Mouse (Mus musculus) adrenal gland, adult 18-20 months (tissue): Measurements from ENCODE around the gene Gmds. TPM values are rescaled to one million over a fixed set of nuclear protein-coding genes. Genes with fewer than 3 reads are reported as not detected.

Source experiments
- DNase-seq, 2 experiments: peaks; one replicate each; pipeline ENCODE4 v3.0.0; 2021 to 2022; ENCODE audit warnings: low spot score in 2 of 2
- total RNA-seq, 2 experiments: library from RNA; stranded (reverse); gene quantifications; 1 replicate in 1 of 2; 2 replicates in 1 of 2; pipeline ENCODE4 v1.2.3; 2021

Gmds gene
- total RNA-seq, 2 experiments from 2014 or later: 6.8 to 7.0 TPM

- no peak for DNase-seq
These were observed 379.9 kb downstream of the Gmds start for GRCm38 (mm10) chr13:31958346-31959335.

- DNase-seq: peak; percentile 67 to 72
These were observed 382.0 kb downstream of the Gmds start for GRCm38 (mm10) chr13:31956584-31956983.

DNA sequence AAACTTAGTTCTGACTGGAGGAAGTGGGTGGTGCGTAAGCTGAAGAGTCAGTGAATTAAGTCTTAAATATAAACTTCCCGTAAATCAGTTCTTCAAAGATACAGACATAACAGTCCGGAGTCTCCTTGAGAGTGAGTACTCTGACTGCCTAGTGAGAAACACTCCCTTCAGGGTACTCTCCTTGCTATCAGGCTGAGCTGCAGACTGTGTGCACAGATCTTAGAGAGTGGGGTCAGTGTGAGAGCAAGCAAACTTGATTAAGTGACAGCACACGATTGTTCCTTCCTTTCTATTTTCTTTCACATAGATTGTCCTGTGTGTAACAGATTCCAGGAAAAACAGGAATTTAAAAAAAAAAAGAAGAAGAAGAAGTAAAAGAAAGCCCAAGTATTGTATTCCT, 382.4 kb downstream of the Gmds start:
- no peak for DNase-seq

DNA sequence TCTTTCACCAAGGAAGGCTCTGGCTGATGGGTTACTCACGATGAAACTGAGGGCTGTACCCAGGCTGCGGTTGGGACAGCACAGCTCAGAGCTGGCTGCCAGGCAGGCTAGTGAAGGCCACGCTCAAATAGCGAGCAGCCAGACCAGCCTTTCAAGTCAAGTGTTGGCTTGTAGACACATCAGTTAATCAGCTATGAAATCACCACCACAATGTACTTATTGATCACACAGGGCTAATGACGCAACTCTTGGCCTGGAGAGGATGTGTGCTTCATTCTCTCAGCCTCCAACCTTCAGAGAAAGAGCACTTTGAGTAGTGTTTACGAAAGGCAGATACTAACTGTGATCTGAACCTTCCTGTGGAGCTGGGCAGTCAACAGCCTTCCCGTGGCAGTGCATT, 383.4 kb downstream of the Gmds start:
- DNase-seq: peak in 1 of 2 experiments; percentile 18

- no peak for DNase-seq
These were observed 393.8 kb downstream of the Gmds start for GRCm38 (mm10) chr13:31944676-31945210.

GRCm38 (mm10) chr13:31943482-31944275, 394.9 kb downstream of the Gmds start:
- DNase-seq: no peak

DNA sequence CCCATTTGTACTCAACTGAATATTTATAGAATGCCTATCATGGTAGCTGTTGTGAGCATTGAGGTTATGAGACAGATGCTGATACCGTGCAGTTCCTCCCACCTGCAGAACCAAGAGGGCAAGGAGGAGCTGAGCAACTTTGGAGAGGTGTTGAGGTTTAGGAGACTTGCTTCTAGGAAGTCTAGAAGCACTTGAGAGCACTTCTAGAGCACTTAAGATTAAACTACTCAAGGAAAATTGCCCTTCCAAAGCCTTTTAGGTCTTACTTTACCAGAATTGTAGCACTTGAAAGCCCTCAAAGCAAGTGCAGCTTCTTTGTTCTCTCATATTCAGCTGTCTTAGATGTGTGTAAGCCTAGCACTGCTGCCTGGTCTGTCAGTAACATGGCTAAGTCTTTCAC, 409.2 kb downstream of the Gmds start:
- DNase-seq: no peak

- DNase-seq: no peak
These were observed 411.9 kb downstream of the Gmds start for GRCm38 (mm10) chr13:31926599-31926998.

- DNase-seq: no peak
These were observed 414.0 kb downstream of the Gmds start for GRCm38 (mm10) chr13:31924506-31924905.

GRCm38 (mm10) chr13:31919716-31920115, 418.8 kb downstream of the Gmds start:
- no peak for DNase-seq

GRCm38 (mm10) chr13:31917387-31917786, 421.2 kb downstream of the Gmds start:
- DNase-seq: no peak

GRCm38 (mm10) chr13:31915748-31916147, 422.8 kb downstream of the Gmds start:
- no peak for DNase-seq

DNA sequence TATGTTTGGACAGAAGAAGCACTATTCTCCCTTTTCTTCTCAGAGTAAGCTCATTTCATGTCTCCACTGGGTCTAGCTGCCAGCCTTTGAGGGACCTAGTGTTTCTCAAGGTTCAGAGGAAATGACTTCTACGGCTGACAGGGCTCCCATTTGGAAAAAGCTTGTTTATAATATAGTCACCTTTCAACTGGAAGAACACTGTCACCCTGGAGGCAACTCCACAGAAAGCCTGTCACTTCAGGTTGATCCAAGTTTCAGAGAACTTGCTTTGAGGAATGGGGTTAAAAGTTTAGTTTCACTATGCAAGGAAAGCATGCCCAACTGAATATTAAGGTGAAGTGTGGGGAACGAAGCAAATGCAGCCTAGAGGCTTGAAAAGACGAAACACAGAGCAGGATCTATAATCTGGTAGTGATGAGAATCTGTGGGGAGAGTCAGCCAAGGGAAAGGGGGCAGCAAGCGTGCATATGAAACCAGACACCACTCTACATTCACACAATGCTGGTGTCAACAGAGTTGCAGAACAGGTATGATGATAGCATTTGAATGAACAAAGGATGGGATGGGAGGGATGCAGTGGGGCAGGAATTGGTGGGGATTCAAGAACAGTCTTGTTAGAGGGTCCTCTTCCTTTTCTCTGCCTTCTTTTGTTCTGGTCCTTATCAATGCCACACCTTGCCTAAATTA, 423.5 kb downstream of the Gmds start:
- no peak for DNase-seq

DNA sequence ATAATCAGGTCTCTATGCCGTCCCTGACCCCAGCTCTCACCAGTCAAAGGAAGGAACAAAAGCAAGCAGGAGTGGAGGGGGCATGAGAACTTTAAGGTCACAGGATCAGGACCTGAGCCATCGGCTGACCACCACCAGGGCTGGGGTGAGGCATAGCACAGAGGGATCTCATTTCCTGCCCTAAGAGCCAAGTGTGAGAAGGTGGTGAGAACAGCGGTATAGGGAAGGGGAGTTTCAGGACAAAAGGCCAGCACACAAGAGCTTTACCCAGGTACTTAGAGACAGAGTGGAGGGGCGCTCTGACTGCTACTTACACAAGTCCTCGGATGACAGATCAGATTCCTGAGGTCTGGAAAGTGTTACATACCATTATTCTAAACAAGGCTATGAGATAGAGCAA, 426.6 kb downstream of the Gmds start:
- no peak for DNase-seq

DNA sequence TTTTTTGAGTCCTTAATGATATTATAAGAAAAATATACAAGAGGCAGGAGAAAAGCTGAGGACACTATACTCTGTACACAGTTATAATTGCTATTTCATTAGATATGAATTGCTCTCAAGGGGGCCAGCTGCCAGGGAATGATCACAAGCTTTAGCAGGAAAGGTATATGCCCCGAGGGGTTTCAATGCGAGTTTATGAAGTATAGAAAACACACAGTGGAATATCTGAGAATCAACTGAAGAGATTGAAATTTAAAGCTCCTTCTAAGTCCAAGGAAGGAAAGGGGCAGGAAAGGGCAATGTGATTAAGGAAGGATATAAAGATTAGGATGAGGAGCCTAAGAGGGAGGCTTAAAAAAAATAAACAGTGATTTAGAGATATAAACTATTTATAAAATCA, 427.2 kb downstream of the Gmds start:
- DNase-seq: no peak

- no peak for DNase-seq
These were observed 429.5 kb downstream of the Gmds start for GRCm38 (mm10) chr13:31909031-31909430.

- no peak for DNase-seq
These were observed 432.0 kb downstream of the Gmds start for GRCm38 (mm10) chr13:31906514-31906913.

DNA sequence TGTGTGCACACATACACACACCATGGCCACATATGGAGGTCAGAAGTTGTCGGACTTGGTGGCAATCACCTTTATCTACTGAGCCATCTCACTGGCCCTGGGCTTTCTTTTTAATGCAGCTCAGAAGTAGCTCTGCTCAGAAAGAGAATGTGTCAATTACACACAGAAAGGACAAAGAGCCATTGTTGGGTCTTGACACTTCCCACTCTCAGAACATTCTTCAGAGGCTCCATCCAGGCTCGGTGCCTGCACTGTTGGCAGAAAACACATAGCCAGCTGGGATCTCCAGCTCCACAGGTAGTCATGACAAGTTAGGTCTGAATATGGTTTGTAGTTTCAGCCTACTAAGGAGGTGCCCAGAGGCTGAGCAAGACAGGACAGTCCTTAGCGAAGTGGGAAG, 438.3 kb downstream of the Gmds start:
- no peak for DNase-seq

GRCm38 (mm10) chr13:31899392-31899791, 439.1 kb downstream of the Gmds start:
- DNase-seq: no peak

DNA sequence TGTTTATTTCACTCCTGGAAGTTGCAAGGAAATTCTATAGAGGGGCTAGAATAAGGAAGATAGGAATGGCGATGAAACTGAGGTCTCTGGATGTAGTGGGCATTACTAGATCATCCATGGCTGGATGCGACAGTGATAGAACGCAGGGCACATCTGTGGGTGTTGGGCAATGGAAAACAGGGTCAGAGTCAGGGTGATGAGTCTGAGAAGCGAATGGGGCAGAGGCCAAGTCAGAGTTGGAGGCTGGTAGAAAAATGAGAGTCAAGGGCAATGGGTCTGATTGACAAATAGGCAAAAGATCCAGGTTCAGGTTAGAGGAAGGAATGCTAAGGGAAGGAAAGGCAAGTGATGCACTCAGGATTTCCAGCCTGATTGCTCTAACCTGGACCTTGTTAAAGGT, 441.0 kb downstream of the Gmds start:
- DNase-seq: no peak

DNA sequence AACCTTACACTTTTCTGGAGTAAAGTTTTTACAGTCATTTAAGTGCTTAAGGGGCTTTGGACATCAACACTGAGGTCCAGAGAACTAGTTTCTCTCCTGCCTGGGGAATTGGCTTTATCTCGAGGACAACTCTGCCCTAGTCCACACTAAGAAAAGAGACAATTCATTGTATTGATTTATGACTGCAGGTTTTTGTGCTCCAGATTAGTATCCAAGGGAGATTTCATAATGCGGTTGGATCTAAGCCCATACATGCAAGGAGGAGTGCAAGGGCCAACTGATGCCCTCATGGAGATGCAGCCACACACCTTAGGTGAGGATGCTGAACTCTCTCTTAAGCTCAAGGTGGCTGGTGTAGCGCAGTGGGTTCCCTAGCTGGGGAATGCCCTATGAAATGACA, 444.0 kb downstream of the Gmds start:
- DNase-seq: no peak
